In the genomic region with DNA sequence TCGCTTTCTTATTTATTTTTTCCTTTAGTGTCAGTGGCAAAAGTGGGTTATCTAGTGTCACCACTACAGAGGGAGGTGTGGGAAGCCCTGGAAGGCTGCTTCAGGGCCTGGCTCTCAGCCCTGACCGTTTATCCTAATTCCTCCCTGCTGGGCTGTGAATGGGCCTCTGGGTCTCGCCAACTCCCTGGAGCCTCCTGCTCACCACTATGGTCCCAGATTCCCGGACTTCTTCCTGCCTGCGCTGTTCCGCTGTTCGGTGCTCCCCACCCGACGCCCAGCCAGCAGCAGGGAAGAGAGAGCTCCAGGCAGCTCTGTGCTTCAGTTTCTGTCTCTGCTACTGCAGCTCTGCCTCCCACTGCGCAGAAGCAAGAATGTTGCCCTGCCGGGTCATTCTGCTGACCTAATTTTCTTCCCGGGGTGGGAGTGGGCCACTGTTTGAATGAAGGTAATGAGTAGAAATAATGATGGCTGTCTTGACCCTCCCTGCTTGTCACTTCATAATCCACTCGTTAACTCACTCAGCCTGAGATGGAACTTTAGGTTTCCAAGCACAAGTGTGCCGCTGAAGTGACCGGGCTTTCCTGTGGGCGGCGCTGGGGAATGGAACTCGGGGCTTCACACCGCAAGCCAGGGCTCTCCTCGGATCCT, we compare ENCODE assay signal across 8 mouse cellular contexts. TPM values are rescaled to one million over a fixed set of nuclear protein-coding genes. Genes with fewer than 3 reads are reported as not detected.
DNase-seq lines count a peak whose midpoint lies in the region; ATAC-seq and TF ChIP-seq lines count a peak whose summit lies in the region.

No protein-coding gene starts in this region.

- no peaks in the 10 kb centered on the region for H3K9me3 ChIP-seq in intestine, postnatal 0 days (ENCODE audit: control insufficient read depth)
- no peaks in the 10 kb centered on the region for H3K9me3 ChIP-seq in lung, embryonic 15.5 days
- no peaks in the 10 kb centered on the region for H3K9me3 ChIP-seq in stomach, embryonic 15.5 days

- H3K79me2 ChIP-seq in heart, adult 2 months (replicated peaks; ENCODE audit: control insufficient read depth, insufficient read depth, low read length) = 0 out of 2 replicates have a peak, but pooled peaks cover 4% of the 10 kb centered on the region

- no peak for TF ChIP-seq CTCF in brain, embryonic 14.5 days (IDR thresholded peaks at IDR 0.05; ENCODE audit: borderline replicate concordance, extremely low read depth, insufficient read depth, insufficient read length)
- TF ChIP-seq CTCF in heart, adult 2 months (IDR thresholded peaks at IDR 0.05) = peak; percentile 36
- peak; percentile 42 for TF ChIP-seq CTCF in intestine, postnatal 0 days (IDR thresholded peaks at IDR 0.05; ENCODE audit: low read depth)

- intact Hi-C loops in heart, adult 2 months (cut with DNase I) = loop anchor here (2.0 to 5.0 kb wide), 2 partner anchors 35 to 36 kb away; no protein-coding TSS in a partner anchor

- no peak for DNase-seq in cerebellum, adult 9-11 months
- DNase-seq in brain, embryonic 14.5 days (ENCODE audit: low read depth) = peak; percentile 38
- DNase-seq in heart, adult 2 months = peak; percentile 74 to 85

- peak overlapping the region; percentile 40 for H3K4me2 ChIP-seq in intestine, postnatal 0 days (replicated peaks; ENCODE audit: low read depth)
- peak overlapping the region; percentile 34 for H3K4me2 ChIP-seq in lung, embryonic 15.5 days
- H3K4me2 ChIP-seq in stomach, embryonic 15.5 days = peak overlapping the region; percentile 22

- peak overlapping the region; percentile 53 for H3K9ac ChIP-seq in heart, adult 2 months (ENCODE audit: low read depth, low read length)
- H3K9ac ChIP-seq in intestine, postnatal 0 days (ENCODE audit: low read depth, low read length) = no peak overlapping the region
- peak overlapping the region; percentile 2; the same call in 1 of the 2 replicates for H3K9ac ChIP-seq in lung, embryonic 15.5 days
- H3K9ac ChIP-seq in stomach, embryonic 15.5 days = no peak overlapping the region

- WGBS in heart, adult 2 months = 5% methylated on average over 20 of the region's 20 CpGs
- 24% methylated on average over 20 of the region's 20 CpGs for WGBS in intestine, postnatal 0 days
- WGBS in lung, embryonic 15.5 days = 6% methylated on average over 20 of the region's 20 CpGs
- 15% methylated on average over 20 of the region's 20 CpGs for WGBS in stomach, embryonic 15.5 days

- peak overlapping the region; percentile 94 for H3K27ac ChIP-seq in heart, adult 2 months
- H3K27ac ChIP-seq in intestine, postnatal 0 days (ENCODE audit: low read depth, low read length) = no peak overlapping the region
- peak overlapping the region; percentile 50; the same call in 1 of the 2 replicates for H3K27ac ChIP-seq in lung, embryonic 15.5 days
- H3K27ac ChIP-seq in stomach, embryonic 15.5 days = peak overlapping the region; percentile 48

- TF ChIP-seq EP300 in heart, adult 2 months (IDR thresholded peaks at IDR 0.05; ENCODE audit: insufficient read depth, low read depth, low read length) = peak; percentile 82; the same call in 1 of the 2 replicates

- no peaks in the 10 kb centered on the region for H3K27me3 ChIP-seq in heart, adult 2 months (ENCODE audit: control insufficient read depth, insufficient read depth, low read length)
- no peaks in the 10 kb centered on the region for H3K27me3 ChIP-seq in intestine, postnatal 0 days (replicated peaks; ENCODE audit: control insufficient read depth, insufficient read depth, low read length)
- H3K27me3 ChIP-seq in lung, embryonic 15.5 days = no peaks in the 10 kb centered on the region
- H3K27me3 ChIP-seq in stomach, embryonic 15.5 days (replicated peaks) = no peaks in the 10 kb centered on the region

- no peaks in the 10 kb centered on the region; the same call in 1 of the 2 replicates for H3K36me3 ChIP-seq in heart, adult 2 months (ENCODE audit: control insufficient read depth, insufficient read depth, low read length)
- no peaks in the 10 kb centered on the region for H3K36me3 ChIP-seq in intestine, postnatal 0 days (ENCODE audit: control insufficient read depth, insufficient read depth)
- no peaks in the 10 kb centered on the region for H3K36me3 ChIP-seq in lung, embryonic 15.5 days
- no peaks in the 10 kb centered on the region; the same call in 1 of the 2 replicates for H3K36me3 ChIP-seq in stomach, embryonic 15.5 days

- peak overlapping the region; percentile 34 for H3K4me3 ChIP-seq in heart, adult 2 months
- no peak overlapping the region for H3K4me3 ChIP-seq in intestine, postnatal 0 days (ENCODE audit: low read depth, low read length)
- H3K4me3 ChIP-seq in lung, embryonic 15.5 days = no peak overlapping the region
- 0 out of 2 replicates have a peak overlapping the region, but pooled peaks have one; percentile 8 for H3K4me3 ChIP-seq in stomach, embryonic 15.5 days (replicated peaks)

- peak; percentile 41 for ATAC-seq in cerebellum, adult (ENCODE audit: insufficient number of reproducible peaks, low FRiP score, low TSS enrichment)
- ATAC-seq in intestine, postnatal 0 days = no peak
- no peak for ATAC-seq in lung, embryonic 15.5 days (ENCODE audit: borderline replicate concordance, extremely low read depth, low FRiP score, low TSS enrichment)
- no peak; the same call in 1 of the 2 replicates for ATAC-seq in stomach, embryonic 15.5 days (ENCODE audit: insufficient read depth, low FRiP score, low read depth)
- ATAC-seq in granulocyte monocyte progenitor cell, adult 5-6 weeks (replicated peaks; ENCODE audit: poor library complexity, severe bottlenecking) = no peak

- no peak for TF ChIP-seq POLR2A in brain, embryonic 14.5 days (IDR thresholded peaks at IDR 0.05; ENCODE audit: borderline replicate concordance, extremely low read depth, insufficient read depth, insufficient read length, poor library complexity, severe bottlenecking)
- peak; percentile 36; the same call in 1 of the 2 replicates for TF ChIP-seq POLR2A in heart, adult 2 months (IDR thresholded peaks at IDR 0.05; ENCODE audit: insufficient read depth, low read depth, low read length)

- H3K4me1 ChIP-seq in heart, adult 2 months (ENCODE audit: control insufficient read depth, insufficient read depth, low read length) = peaks cover 28% of the 10 kb centered on the region
- H3K4me1 ChIP-seq in intestine, postnatal 0 days (replicated peaks; ENCODE audit: control insufficient read depth, insufficient read depth, low read length) = 0 out of 2 replicates have a peak, but pooled peaks cover 8% of the 10 kb centered on the region
- peaks cover 24% of the 10 kb centered on the region for H3K4me1 ChIP-seq in lung, embryonic 15.5 days
- peaks cover 14% of the 10 kb centered on the region for H3K4me1 ChIP-seq in stomach, embryonic 15.5 days

RNA-seq across cellular contexts. Expression of gene Lrrfip1, which starts 18.7 kb away (rescaled TPM):
- polyA plus RNA-seq in brain, embryonic 14.5 days (2012; rRNA removed) = 26.0 and 31.7 TPM in 2 replicates
- 10 to 100 TPM; 63.5 to 75.5 TPM for total RNA-seq in heart, adult 2 months (2021)
- polyA plus RNA-seq in heart, adult 2 months (2012; rRNA removed) = 32.9 and 44.2 TPM in 2 replicates
- polyA plus RNA-seq in intestine, postnatal 0 days (2015; fragmentation: Nextera tagmentation; extraction: Ambion mirVana) = 79.2 and 85.3 TPM in 2 replicates
- polyA plus RNA-seq in lung, embryonic 15.5 days (2015; fragmentation: Nextera tagmentation; extraction: Ambion mirVana) = 54.8 and 60.6 TPM in 2 replicates
- 64.9 and 65.4 TPM in 2 replicates for polyA plus RNA-seq in stomach, embryonic 15.5 days (2015; fragmentation: Nextera tagmentation; extraction: Ambion mirVana)
- 61.3 and 114 TPM in 2 replicates for total RNA-seq in granulocyte monocyte progenitor cell, adult 5-6 weeks (2014; fragmentation: Nextera tagmentation)
- total RNA-seq in granulocyte monocyte progenitor cell, adult 5-6 weeks (2017) = 121 and 131 TPM in 2 replicates

RNA-seq across cellular contexts. Expression of gene Rab17, which starts 47.8 kb away (rescaled TPM):
- 0.25 TPM in 1 of 2 replicates, not detected in the other for polyA plus RNA-seq in brain, embryonic 14.5 days (2012; rRNA removed)
- total RNA-seq in heart, adult 2 months (2021) = 1 to 10 TPM; 1.7 to 2.6 TPM
- 1.4 and 2.3 TPM in 2 replicates for polyA plus RNA-seq in heart, adult 2 months (2012; rRNA removed)
- 75.4 and 93.3 TPM in 2 replicates for polyA plus RNA-seq in intestine, postnatal 0 days (2015; fragmentation: Nextera tagmentation; extraction: Ambion mirVana)
- 3.1 and 3.8 TPM in 2 replicates for polyA plus RNA-seq in lung, embryonic 15.5 days (2015; fragmentation: Nextera tagmentation; extraction: Ambion mirVana)
- polyA plus RNA-seq in stomach, embryonic 15.5 days (2015; fragmentation: Nextera tagmentation; extraction: Ambion mirVana) = 9.5 and 14.2 TPM in 2 replicates
- 3.1 TPM in 1 of 2 replicates, not detected in the other for total RNA-seq in granulocyte monocyte progenitor cell, adult 5-6 weeks (2014; fragmentation: Nextera tagmentation)
- 0.47 and 2.0 TPM in 2 replicates for total RNA-seq in granulocyte monocyte progenitor cell, adult 5-6 weeks (2017)

Comparison
In these comparisons a context has a peak if more than half of its experiments do, and no peak if none do; other contexts are left out.
1. H3K4me3 ChIP-seq: peak in heart, adult 2 months (single experiment) and stomach, embryonic 15.5 days (single experiment); none in intestine, postnatal 0 days (single experiment) and lung, embryonic 15.5 days (single experiment).
2. H3K9ac ChIP-seq: peak in heart, adult 2 months (single experiment) and lung, embryonic 15.5 days (single experiment); none in intestine, postnatal 0 days (single experiment) and stomach, embryonic 15.5 days (single experiment).
3. Peak in every context shown above with its lines, with median percentiles within 50 percentile points of each other: H3K4me2 ChIP-seq.